Mouse (Mus musculus) forebrain, embryonic 10.5 days (tissue): ENCODE data around the gene Myoz1. TPM values are rescaled to one million over a fixed set of nuclear protein-coding genes. Genes with fewer than 3 reads are reported as not detected.
"Not testable (repeated sequence)": the region's sequence is repeated elsewhere in the genome, so short reads cannot be mapped to it uniquely, and the experiment has no call there.

Source experiments
- DNase-seq: peaks from one replicate; pipeline ENCODE4 v3.0.0-alpha.2; 2017; ENCODE audit warnings: low spot score; ENCODE audit errors: extremely low spot score
- H3K27ac ChIP-seq: fragments of 300-500 bp; sonication (generic); 2 replicates; pipeline ENCODE4 v1.5.1; 2016; ENCODE audit warnings: mild to moderate bottlenecking
- H3K27me3 ChIP-seq: fragments of 300-500 bp; sonication (generic); 2 replicates; pipeline ENCODE4 v1.6.1; 2016; ENCODE audit warnings: mild to moderate bottlenecking; ENCODE audit not compliant: poor library complexity, severe bottlenecking
- H3K36me3 ChIP-seq: fragments of 300-500 bp; sonication (generic); replicated peaks from 2 replicates; pipeline ENCODE4 v1.6.1; 2016; ENCODE audit warnings: mild to moderate bottlenecking, moderate library complexity
- H3K4me1 ChIP-seq: fragments of 300-500 bp; sonication (generic); 2 replicates; pipeline ENCODE4 v1.6.1; 2016
- H3K4me3 ChIP-seq: fragments of 300-500 bp; sonication (generic); 2 replicates; pipeline ENCODE4 v1.5.1; 2016; ENCODE audit warnings: mild to moderate bottlenecking, moderate library complexity
- H3K9me3 ChIP-seq: fragments of 300-500 bp; sonication (generic); 2 replicates; pipeline ENCODE4 v1.6.1; 2016; ENCODE audit warnings: mild to moderate bottlenecking, moderate library complexity
- WGBS: fragments of 180-500 bp; shearing (Covaris S2); methylation state at CpG from one replicate; pipeline ENCODE4 v1.1.7; 2016; 5-methylcytosine and 5-hydroxymethylcytosine counted together
- polyA plus RNA-seq: library from polyadenylated mRNA; unstranded; fragments of >200 nt; fragmentation: Nextera tagmentation; extraction: Ambion mirVana; gene quantifications from 2 replicates; pipeline ENCODE4 v1.2.1, GENCODE M21; 2016

The Myoz1 gene
- polyA plus RNA-seq, 1 experiment from 2014 or later: 0.15 TPM

- peaks cover 9% of the 10 kb centered on the region for H3K4me1 ChIP-seq
- H3K4me3 ChIP-seq: no peak overlapping the region
- H3K27ac ChIP-seq: no peak overlapping the region
- no peaks in the 10 kb centered on the region for H3K36me3 ChIP-seq
- H3K27me3 ChIP-seq: no peaks in the 10 kb centered on the region
- no peak for DNase-seq
- WGBS: 33% methylated on average over 3 of the region's 3 CpGs
- no peaks in the 10 kb centered on the region for H3K9me3 ChIP-seq
These were observed 10.8 kb downstream of the Myoz1 start for GRCm38 (mm10) chr14:20645547-20645946.

GRCm38 (mm10) chr14:20641438-20641875, 14.9 kb downstream of the Myoz1 start:
- WGBS: 15% methylated on average over 10 of the region's 10 CpGs
- peak overlapping the region; percentile 96 for H3K4me3 ChIP-seq
- peak overlapping the region; percentile 98 for H3K27ac ChIP-seq
- H3K9me3 ChIP-seq: no peaks in the 10 kb centered on the region
- no peaks in the 10 kb centered on the region for H3K27me3 ChIP-seq
- peaks cover 1% of the 10 kb centered on the region; the same call in 1 of the 2 replicates for H3K36me3 ChIP-seq
- no peak for DNase-seq
- H3K4me1 ChIP-seq: peaks cover 17% of the 10 kb centered on the region

- peak within 1 kb of the TSS; percentile 96 for H3K4me3 ChIP-seq
- peaks cover 8% of the 10 kb centered on the region; the same call in 1 of the 2 replicates for H3K36me3 ChIP-seq
- H3K27me3 ChIP-seq: no peaks in the 10 kb centered on the region
- H3K27ac ChIP-seq: peak within 1 kb of the TSS; percentile 98
- under 1% methylated on average over 73 of the region's 73 CpGs for WGBS
- H3K9me3 ChIP-seq: no peaks in the 10 kb centered on the region
- DNase-seq: peak; percentile 99
- peaks cover 17% of the 10 kb centered on the region for H3K4me1 ChIP-seq
These were observed 15.5 kb downstream of the Myoz1 start, which contains the start of gene Usp54 for GRCm38 (mm10) chr14:20640644-20641437. Usp54 (minus strand) TSS chr14:20641063.

- H3K4me1 ChIP-seq: peaks cover 17% of the 10 kb centered on the region
- no peaks in the 10 kb centered on the region for H3K27me3 ChIP-seq
- no peaks in the 10 kb centered on the region for H3K9me3 ChIP-seq
- DNase-seq: no peak
- peak overlapping the region; percentile 98 for H3K27ac ChIP-seq
- 2% methylated on average over 16 of the region's 16 CpGs for WGBS
- H3K4me3 ChIP-seq: peak overlapping the region; percentile 96
- peaks cover 12% of the 10 kb centered on the region for H3K36me3 ChIP-seq
These were observed 16.3 kb downstream of the Myoz1 start for GRCm38 (mm10) chr14:20639918-20640619.

- Histone ChIP-seq H3K4me3 (no peak overlapping the region), H3K4me1 (peaks cover 17% of the 10 kb centered on the region), H3K9me3 (no peaks in the 10 kb centered on the region), H3K27me3 (no peaks in the 10 kb centered on the region), H3K36me3 (peaks cover 12% of the 10 kb centered on the region), H3K27ac (no peak overlapping the region)
- DNase-seq: no peak
- 96% methylated on average over 6 of the region's 6 CpGs for WGBS
These were observed 17.6 kb downstream of the Myoz1 start for GRCm38 (mm10) chr14:20638702-20639101.

- no peaks in the 10 kb centered on the region for H3K9me3 ChIP-seq
- H3K4me1 ChIP-seq: peaks cover 17% of the 10 kb centered on the region
- no peak overlapping the region for H3K4me3 ChIP-seq
- 90% methylated on average over 2 of the region's 2 CpGs for WGBS
- no peak overlapping the region for H3K27ac ChIP-seq
- no peak for DNase-seq
- H3K36me3 ChIP-seq: peaks cover 12% of the 10 kb centered on the region
- H3K27me3 ChIP-seq: no peaks in the 10 kb centered on the region
These were observed 18.3 kb downstream of the Myoz1 start for GRCm38 (mm10) chr14:20637818-20638574.

- Histone ChIP-seq H3K4me1 (peaks cover 14% of the 10 kb centered on the region), H3K36me3 (peaks cover 12% of the 10 kb centered on the region)
- WGBS: 94% methylated on average over 3 of the region's 3 CpGs
- H3K4me3 ChIP-seq, DNase-seq, H3K9me3 ChIP-seq, H3K27ac ChIP-seq, H3K27me3 ChIP-seq: not testable (repeated sequence)
These were observed 19.4 kb downstream of the Myoz1 start for GRCm38 (mm10) chr14:20636968-20637367.

GRCm38 (mm10) chr14:20635546-20635945, 20.8 kb downstream of the Myoz1 start:
- no peaks in the 10 kb centered on the region for H3K9me3 ChIP-seq
- H3K27ac ChIP-seq: no peak overlapping the region
- H3K4me1 ChIP-seq: peaks cover 8% of the 10 kb centered on the region
- no peak overlapping the region for H3K4me3 ChIP-seq
- H3K27me3 ChIP-seq: no peaks in the 10 kb centered on the region
- 95% methylated on average over 2 of the region's 2 CpGs for WGBS
- H3K36me3 ChIP-seq: peaks cover 16% of the 10 kb centered on the region
- no peak for DNase-seq

- Histone ChIP-seq H3K9me3 (no peaks in the 10 kb centered on the region), H3K36me3 (peaks cover 36% of the 10 kb centered on the region), H3K27ac (no peak overlapping the region), H3K4me3 (no peak overlapping the region), H3K27me3 (no peaks in the 10 kb centered on the region), H3K4me1 (peaks cover 3% of the 10 kb centered on the region; the same call in 1 of the 2 replicates)
- no peak for DNase-seq
- 76% methylated on average over 4 of the region's 4 CpGs for WGBS
These were observed 25.1 kb downstream of the Myoz1 start for GRCm38 (mm10) chr14:20631253-20631652.

- DNase-seq: no peak
- H3K27ac ChIP-seq: no peak overlapping the region
- no peaks in the 10 kb centered on the region for H3K9me3 ChIP-seq
- H3K4me3 ChIP-seq: no peak overlapping the region
- WGBS: 83% methylated on average over 3 of the region's 3 CpGs
- H3K36me3 ChIP-seq: peaks cover 33% of the 10 kb centered on the region
- H3K4me1 ChIP-seq: peaks cover 3% of the 10 kb centered on the region; the same call in 1 of the 2 replicates
- H3K27me3 ChIP-seq: no peaks in the 10 kb centered on the region
These were observed 29.4 kb downstream of the Myoz1 start for GRCm38 (mm10) chr14:20626971-20627370.

GRCm38 (mm10) chr14:20626447-20626846, 29.9 kb downstream of the Myoz1 start:
- no peak for DNase-seq
- no peaks in the 10 kb centered on the region for H3K27me3 ChIP-seq
- H3K9me3 ChIP-seq: no peaks in the 10 kb centered on the region
- 91% methylated on average over 2 of the region's 2 CpGs for WGBS
- H3K4me3 ChIP-seq: no peak overlapping the region
- H3K36me3 ChIP-seq: peaks cover 33% of the 10 kb centered on the region
- H3K27ac ChIP-seq: no peak overlapping the region
- peaks cover 3% of the 10 kb centered on the region; the same call in 1 of the 2 replicates for H3K4me1 ChIP-seq

GRCm38 (mm10) chr14:20622907-20623306, 33.4 kb downstream of the Myoz1 start:
- peaks cover 30% of the 10 kb centered on the region for H3K36me3 ChIP-seq
- H3K4me3 ChIP-seq: no peak overlapping the region
- no peak overlapping the region for H3K27ac ChIP-seq
- H3K27me3 ChIP-seq: no peaks in the 10 kb centered on the region
- WGBS: 91% methylated on average over 3 of the region's 3 CpGs
- H3K9me3 ChIP-seq: no peaks in the 10 kb centered on the region
- peaks cover 3% of the 10 kb centered on the region; the same call in 1 of the 2 replicates for H3K4me1 ChIP-seq
- DNase-seq: no peak
